Mouse (Mus musculus) adrenal gland, adult 18-20 months (tissue): Measurements from ENCODE around the gene Ppp1r36. TPM values are rescaled to one million over a fixed set of nuclear protein-coding genes. Genes with fewer than 3 reads are reported as not detected.
"Not testable (repeated sequence)": the region's sequence is repeated elsewhere in the genome, so short reads cannot be mapped to it uniquely, and the experiment has no call there.

Source experiments
- DNase-seq, 2 experiments: peaks; one replicate each; pipeline ENCODE4 v3.0.0; 2021 to 2022; ENCODE audit warnings: low spot score in 2 of 2
- total RNA-seq, 2 experiments: library from RNA; stranded (reverse); gene quantifications; 1 replicate in 1 of 2; 2 replicates in 1 of 2; pipeline ENCODE4 v1.2.3; 2021

The Ppp1r36 gene
- total RNA-seq, 2 experiments from 2014 or later: 0.27 to 0.32 TPM

DNA sequence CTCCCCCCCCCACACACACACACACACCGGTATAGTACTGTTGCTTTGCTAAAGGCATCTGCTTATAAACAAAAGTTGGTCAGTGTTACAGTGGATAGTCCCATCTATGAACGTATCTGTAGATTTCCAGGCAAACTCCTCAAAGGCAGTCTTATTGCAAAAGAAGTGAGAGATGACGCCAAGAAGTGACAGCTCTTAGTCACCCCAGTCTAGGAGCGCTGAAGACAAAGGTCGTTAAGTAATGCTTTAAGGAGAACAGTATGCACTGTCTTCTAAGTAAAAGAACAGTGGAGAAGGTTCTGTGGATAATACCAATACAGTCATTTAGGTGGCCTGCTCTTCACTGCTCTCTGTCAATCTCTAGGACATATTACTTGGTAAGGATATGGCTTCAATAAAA is 24.4 kb upstream of the Ppp1r36 start:
- DNase-seq: no peak

DNA sequence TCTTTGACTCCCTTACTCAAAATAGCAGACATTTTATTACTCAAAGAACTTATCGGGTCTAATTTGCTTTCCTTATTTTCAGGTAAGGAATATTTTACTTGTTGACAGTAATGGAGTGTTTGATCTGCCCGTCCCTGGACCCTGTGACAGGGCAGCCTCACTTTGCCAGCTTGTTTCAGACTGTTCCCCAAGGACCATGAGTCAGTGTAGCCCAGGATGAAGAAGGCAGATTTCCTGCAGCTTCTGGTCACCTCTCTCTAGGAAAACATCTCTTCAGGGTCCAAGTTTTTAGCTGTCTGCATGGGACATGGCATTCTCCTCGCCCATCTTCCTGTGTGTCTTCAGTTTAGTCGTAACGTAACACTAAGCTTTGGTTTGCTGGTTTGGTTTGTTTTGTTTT is 20.1 kb upstream of the Ppp1r36 start:
- DNase-seq: no peak

DNA sequence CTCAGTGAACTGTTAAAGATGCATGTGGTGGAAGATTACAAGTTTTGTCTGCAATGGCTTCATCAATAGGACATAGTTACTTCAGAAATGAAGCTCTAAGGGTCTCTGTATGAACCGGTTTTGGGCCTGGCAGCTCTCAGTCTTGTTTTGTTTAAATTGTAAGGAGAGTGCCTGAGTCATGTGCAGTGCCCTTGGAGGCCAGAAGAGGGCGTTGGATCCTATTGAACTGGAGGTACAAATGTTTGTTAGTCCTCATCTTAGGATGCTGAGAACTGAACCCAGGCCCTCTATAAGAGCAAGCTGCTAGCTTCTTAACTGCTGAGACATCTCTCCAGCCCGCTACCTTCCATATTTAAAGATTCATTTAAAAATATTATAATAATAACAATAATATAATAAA is 15.7 kb upstream of the Ppp1r36 start:
- DNase-seq: no peak

DNA sequence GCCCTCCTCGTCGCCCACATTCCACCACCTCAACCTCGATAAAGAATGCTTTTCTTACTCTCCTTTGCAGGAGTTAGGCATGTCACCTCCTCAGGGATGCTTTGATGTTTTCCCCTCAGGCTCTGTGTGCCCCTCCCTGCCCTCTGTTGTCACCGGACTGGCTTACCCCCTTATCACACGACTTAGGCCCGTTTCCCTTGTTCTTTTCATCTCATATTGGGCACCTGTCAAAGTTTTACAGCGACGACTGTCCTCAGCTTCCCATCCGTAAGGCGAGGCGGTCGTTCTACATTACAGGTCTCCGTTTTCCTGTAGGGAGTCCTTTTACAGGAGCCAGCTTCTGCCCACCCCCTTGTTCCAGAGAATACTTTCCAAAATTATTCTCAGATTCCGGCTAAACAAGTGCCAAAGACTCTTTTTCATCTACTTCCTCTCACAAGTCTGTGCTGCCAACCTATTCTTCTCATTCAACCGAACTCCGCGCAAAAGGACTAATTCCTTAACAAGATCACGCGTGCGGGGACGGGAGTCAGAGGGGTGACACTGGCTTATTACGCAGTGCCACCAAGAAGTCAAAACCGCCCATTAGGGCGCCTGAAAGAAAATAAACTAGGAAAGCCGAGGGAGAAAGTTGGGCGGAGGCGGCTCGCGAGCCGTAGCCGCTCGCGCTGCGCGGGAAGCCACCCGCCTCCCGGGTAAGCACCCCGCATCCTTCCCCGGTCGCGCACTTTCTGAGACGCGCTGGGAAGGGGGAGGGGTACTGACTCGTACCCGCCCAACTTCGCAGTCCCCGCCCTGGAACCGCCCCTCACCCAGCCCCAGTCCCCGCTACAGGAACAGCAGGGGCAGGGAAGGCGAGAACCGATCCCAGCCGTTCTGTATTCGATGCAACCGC is 14.1 kb upstream of the Ppp1r36 start:
- no peak for DNase-seq

DNA sequence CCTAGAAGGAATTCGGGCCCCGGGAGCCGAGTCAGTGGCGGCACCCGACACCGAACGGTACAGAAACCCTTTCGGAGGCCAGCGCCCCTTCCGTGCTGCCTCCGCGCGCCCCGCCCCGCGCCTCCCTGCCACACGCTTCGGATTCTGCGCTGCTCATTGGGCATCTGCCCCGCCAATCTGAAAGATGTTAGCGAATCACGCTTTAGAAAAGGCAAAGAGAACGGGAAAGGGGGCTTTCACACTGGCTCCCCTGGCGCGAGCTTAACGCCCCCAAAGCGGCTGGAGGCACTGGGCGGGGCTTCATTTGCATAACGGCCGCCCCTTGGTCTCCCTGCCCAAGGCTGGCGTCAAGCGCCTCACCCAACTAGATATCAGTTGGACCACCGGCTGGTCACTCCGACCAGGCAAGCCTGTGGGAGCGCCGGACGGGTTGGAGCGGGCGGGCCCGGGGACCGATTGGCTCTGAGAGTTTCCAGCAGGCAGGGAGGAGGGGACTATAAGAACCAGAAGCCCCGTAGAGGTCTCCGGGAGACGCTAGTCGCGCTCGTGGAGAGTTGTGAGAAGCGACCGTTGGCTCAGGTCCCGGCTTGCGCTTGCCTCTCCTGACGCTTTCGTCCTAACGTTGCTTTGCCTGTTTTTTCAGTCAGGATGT is 13.3 kb upstream of the Ppp1r36 start, which contains the start of gene Hspa2:
Gene Hspa2 (plus strand): TSS at position 291 of the 652 bp plus-strand sequence.
- DNase-seq: peak; percentile 99

DNA sequence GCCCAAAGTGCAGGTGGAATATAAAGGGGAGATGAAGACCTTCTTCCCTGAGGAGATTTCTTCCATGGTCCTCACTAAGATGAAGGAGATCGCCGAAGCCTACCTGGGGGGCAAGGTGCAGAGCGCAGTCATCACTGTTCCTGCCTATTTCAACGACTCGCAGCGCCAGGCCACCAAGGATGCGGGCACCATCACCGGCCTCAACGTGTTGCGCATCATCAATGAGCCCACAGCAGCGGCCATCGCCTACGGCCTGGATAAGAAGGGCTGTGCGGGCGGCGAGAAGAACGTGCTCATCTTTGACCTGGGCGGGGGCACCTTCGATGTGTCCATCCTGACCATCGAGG is 12.5 kb upstream of the Ppp1r36 start:
- peak in 1 of 2 experiments; percentile 32 for DNase-seq

DNA sequence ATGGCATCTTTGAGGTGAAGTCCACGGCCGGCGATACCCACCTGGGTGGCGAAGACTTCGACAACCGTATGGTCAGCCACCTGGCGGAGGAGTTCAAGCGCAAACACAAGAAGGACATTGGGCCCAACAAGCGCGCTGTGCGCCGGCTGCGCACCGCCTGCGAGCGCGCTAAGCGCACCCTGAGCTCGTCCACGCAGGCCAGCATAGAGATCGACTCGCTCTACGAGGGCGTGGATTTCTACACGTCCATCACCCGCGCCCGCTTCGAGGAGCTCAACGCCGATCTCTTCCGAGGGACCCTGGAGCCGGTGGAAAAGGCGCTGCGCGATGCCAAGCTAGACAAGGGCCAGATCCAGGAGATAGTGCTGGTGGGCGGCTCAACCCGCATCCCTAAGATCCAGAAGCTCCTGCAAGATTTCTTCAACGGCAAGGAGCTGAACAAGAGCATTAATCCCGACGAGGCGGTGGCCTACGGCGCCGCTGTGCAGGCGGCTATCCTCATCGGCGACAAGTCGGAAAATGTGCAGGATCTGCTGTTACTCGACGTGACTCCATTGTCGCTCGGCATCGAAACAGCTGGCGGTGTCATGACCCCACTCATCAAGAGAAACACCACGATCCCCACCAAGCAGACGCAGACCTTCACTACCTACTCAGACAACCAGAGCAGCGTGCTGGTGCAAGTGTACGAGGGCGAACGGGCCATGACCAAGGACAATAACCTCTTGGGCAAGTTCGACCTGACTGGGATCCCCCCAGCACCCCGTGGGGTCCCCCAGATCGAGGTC is 12.0 kb upstream of the Ppp1r36 start:
- peak; percentile 16 to 35 for DNase-seq

DNA sequence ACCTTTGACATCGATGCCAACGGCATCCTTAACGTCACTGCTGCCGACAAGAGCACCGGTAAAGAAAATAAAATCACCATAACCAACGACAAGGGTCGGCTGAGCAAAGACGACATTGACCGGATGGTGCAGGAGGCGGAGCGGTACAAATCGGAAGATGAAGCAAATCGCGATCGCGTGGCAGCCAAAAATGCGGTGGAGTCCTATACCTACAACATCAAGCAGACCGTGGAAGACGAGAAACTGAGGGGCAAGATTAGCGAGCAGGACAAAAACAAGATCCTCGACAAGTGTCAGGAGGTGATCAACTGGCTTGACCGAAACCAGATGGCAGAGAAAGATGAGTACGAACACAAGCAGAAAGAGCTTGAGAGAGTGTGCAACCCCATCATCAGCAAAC is 11.4 kb upstream of the Ppp1r36 start:
- no peak for DNase-seq

DNA sequence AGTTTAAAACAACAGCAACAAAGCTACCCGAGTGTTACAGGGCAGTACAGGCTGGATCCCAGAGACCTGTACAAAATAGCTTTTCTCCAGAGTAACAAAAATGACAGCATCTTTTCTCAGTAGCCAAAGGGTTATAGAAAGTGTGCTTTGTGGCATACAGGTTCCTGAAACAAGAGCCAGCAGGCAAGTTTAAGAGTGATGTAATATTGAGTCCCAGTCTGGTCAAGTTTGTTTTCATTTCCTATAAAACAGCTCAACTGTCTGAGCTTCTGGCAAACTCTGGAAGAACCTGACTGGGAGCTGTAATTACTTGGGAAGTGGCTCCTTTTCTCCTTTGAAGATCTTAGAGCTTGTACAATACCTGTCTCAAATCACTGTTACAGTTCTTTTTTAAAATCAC is 10.2 kb upstream of the Ppp1r36 start:
- DNase-seq: no peak

DNA sequence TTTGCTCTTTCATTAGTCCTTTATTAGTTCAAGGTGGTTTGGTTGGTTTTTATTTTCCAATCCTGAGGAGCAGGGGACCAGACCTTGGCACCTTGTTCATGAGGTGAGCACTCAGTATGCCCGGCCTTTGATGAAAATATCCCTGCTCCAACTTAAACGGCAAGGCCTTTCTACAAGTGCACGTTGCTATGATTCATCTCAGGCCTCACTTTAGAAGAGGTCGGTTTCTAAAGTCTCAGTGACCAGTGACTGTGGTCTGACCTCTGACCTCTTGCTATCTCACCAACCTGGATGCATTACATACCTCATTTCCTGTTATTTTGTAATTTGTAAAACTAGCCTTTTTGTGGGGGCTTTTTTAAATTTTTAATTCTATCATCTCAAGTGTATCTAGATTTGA is 8.2 kb upstream of the Ppp1r36 start:
- DNase-seq: no peak

DNA sequence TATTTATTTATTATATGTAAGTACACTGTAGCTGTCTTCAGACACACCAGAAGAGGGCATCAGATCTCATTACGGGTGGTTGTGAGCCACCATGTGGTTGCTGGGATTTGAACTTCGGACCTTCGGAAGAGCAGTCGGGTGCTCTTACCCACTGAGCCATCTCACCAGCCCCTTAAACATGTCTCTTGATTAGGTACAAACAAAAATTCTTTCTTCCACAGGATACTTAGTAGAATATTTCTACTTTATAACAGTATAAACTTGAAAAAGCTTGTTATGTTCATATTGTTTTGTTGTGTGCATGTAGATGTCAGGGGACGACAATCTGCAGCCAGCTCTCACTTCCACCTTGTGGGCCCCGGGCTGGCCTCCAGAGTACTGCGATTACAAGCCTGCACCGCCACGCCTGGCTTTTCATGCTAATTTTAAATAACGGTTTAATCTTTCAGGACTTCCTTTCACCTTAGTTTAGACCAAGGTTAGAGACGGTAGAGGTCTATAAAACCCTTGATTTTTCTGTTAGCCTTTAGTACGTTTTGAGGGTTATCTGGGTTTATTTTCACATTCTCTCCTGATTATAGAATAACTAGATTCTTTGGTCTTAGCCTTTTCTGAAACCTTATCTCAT is 1.8 kb upstream of the Ppp1r36 start:
- no peak for DNase-seq

DNA sequence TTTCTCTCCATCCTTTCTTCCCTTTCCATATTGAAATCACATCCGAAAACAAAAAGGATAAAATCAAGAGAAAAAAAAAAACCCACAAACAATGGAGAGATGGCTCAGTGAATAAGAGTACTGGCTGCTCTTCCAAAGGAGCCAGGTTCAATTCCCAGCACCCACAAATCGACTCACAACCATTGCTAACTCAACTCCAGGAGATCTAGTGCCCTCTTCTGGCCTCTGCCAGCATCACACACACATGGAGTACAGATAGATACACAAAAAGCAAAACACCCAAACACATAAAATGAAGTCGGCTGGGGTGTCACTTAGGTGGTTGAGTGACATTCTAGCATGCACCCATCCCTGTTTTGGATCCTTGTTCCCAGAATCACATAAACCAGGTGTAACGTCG is 1.0 kb downstream of the Ppp1r36 start:
- no peak for DNase-seq

DNA sequence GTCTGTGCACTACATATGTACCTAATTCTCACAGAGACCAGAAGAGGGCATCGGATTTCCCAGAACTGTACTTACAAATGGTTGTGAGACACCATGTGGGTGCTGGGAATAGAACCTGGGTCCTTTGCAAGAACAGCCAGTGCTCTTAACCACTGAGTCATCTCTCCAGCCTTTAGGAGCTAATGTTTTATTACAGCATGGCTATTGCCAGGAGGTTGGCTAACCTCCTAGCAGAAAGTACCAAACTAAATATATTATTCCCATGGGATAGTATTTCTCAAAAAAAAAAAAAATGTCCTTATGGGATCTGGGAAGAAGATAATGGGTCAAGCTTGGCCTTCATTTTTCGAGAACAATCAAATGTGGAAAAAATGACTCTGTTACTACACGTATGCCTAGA is 7.9 kb downstream of the Ppp1r36 start:
- no peak for DNase-seq

DNA sequence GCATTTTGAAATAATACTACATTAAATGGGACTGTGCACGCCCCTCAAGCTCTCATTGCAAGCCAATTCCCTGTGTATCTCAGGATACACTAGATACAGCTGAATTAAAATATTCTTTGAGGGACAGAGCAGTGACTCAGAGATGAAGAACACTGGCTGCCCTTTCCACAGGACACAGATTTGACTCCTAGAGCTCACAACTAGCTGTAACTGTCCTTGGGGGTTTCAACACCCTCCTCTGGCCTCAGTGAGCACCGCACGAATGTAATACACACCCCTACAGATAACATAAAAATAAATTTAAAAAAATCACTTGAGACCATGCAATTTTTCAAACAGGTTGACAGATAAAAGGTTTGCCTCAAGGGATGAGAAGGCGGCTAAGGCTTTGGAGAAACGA is 10.2 kb downstream of the Ppp1r36 start:
- DNase-seq: peak in 1 of 2 experiments; percentile 14

DNA sequence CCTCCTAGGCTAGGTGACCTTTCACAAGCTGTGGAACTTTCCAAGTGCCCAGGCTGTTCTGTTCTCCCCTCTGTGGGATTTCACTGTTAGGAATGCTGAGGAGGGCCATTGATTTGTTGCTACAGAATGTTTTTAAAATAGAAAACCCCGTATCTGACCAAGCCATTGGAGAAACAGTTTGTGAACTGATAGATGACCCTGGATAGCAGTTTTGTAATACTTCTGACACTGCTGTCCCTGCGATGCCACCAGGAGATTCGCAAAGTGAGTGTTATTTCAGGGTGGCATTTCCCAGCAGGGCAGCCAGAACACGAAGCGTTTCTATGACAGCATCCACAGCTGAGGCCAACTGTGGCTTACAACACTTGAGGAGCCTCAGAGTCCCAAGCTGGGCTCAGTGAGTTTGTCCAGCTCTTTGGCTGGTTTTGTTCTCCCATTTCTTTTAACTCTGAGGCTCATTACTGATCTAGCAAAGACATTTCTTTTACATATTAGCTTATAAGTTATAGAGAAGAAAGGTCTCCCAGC is 13.6 kb downstream of the Ppp1r36 start:
- no peak for DNase-seq

DNA sequence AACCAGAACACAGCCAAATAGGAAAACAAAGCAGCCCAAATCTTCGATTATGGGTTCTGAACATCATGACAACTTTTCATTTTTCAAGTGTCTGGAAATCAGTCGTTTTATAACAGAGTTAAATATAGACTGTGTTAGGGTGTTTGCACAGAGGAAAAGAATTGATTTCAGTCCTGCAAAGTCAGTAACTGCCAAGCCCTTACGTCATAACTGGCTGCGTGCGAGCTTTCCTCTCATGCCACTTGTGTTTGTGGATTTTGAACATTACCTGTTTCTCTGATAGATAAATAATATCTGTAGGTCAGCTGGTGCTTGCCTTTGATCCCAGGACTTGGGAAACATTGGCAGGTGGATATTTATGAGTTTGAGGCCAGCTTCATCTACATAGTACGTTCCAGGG is 14.1 kb downstream of the Ppp1r36 start:
- no peak for DNase-seq

DNA sequence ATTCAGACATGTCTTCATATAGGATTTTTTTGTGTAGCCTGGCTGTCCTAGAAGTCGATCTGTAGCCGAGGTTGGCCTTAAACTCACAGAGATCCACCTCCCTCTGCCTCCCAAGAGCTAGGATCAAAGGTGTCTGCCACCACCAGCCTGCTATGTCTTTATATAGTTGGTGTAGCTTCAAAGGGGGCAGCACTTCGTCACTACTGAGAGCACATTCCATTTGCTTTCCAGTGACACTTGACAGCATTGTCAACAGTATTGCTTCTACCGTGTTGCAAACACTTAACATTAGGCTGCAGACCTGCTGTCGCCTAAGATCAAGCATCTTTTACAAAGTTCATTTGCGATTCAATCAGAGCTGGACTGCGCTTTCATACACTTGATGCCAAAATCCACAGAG is 16.8 kb downstream of the Ppp1r36 start:
- DNase-seq: no peak

DNA sequence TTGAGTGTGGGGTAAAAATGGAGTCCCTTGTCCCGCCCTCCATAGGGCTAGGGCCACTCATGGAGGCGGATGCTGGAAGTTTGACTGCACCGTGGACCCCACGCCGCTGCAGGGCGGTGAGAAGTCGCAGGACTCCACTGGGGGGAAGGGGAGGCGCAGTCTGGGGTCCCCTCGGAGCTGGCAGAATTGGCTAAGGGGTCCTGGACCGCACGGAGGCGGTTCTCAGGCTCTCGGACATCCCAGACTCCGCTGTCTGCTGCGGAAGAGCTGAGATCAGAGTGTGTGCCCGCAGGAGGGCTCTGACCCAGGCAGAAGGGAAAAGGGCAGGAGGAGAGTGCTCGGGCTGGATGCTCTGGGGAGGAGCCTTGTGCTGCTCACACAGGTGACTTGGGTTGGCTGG is 17.7 kb downstream of the Ppp1r36 start:
- DNase-seq: no peak

DNA sequence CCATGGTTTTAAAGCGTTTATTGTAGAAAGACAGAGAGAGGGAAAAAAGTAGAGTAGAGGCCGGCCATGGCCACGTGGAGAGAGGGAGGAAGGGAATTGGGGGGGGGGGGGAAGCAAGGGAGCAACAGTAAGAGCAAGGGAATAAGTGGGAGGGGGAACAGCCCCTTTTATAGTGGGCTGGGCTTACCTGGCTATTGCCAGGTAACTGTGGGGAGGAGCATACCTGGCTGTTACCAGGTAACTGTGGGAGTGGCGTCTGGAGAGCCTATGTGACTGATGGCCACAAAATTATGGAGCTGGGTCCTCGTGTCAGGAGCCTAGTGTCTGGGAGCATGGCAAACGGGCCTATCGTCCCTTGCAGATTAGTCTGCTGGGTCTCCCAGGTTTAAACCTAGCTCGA is 18.2 kb downstream of the Ppp1r36 start:
- no peak for DNase-seq

DNA sequence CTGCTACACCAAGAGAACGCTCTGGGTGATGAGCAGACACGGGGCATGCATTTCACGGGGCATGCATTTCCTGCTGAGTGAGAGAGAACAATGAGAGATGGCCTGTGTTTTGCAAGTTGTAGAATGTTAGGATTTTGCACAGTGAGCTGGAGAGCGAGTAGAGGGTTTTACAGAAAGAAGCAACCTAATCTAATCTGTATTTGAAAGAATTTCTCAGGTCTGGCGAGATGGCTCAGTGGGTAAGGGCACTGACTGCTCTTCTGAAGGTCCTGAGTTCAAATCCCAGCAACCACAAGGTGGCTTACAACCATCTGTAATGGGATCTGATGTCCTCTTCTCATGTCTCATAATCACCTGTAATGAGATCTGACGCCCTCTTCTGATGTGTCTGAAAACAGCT is 26.1 kb downstream of the Ppp1r36 start:
- not testable (repeated sequence) for DNase-seq

DNA sequence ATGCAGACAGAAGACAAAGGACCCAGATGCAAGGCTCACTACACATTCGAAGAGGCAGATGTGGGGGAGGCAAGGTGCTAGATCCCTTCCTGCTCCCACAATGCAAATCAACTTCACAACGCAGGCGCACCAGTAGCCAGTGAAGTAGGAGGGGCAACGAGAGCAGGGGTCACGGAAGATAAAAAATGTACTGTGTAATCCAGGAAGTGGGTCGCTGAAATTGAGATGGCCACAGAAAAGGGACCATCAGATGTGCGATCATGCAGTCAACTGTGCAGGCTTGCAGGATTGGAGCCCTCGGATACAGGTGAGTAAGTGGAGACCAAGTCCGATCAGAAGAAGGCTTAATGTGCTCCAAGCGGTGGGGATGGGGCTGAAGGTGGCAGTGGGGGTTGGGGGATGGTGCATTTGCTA is 27.0 kb downstream of the Ppp1r36 start:
- no peak for DNase-seq
